Mouse (Mus musculus) spleen, adult 2 months (tissue): ENCODE results near the gene Rmnd5b.

ENCODE experiments used
- CTCF ChIP-seq: fragments of 200-500 bp; IDR thresholded peaks from 2 replicates; pipeline ENCODE4 v1.5.1; 2011; ENCODE audit warnings: mild to moderate bottlenecking, inconsistent platforms; ENCODE audit not compliant: insufficient read depth, insufficient read length, insufficient replicate concordance; ENCODE audit errors: extremely low read depth
- POLR2A ChIP-seq: fragments of 200-500 bp; IDR thresholded peaks from 2 replicates; pipeline ENCODE4 v1.6.1; 2011; ENCODE audit warnings: low read depth, low read length, inconsistent platforms

DNA sequence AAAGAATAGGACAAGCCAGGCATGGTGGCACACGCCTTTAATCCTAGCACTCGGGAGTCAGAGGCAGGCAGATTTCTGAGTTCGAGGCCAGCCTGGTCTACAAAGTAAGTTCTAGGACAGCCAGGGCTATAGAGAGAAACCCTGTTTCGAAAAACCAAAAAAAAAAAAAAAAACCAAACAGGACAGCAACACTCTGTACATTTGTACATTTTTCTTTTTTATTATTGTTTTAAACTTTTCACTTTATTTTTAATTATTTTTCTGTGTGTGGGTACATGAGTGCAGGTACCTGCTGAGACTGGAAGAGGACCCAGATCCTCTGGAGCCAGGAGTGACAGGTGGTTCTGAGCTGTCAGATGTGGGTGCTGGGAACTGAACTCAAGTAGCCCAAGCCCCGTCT is 39.7 kb upstream of the Rmnd5b start:
- TF ChIP-seq CTCF (no peak), POLR2A (no peak)
